Mouse (Mus musculus) lung, postnatal 0 days (tissue): ENCODE results near the gene Tmem132d. TPM values are rescaled to one million over a fixed set of nuclear protein-coding genes. Genes with fewer than 3 reads are reported as not detected.
"Not testable (repeated sequence)": the region's sequence is repeated elsewhere in the genome, so short reads cannot be mapped to it uniquely, and the experiment has no call there.

Source experiments
- ATAC-seq: fragments of 200-750 bp; cut with Nextera tagmentation; 2 replicates; pipeline ENCODE4 v1.8.0; 2017; ENCODE audit warnings: moderate library complexity
- DNase-seq: peaks from one replicate; pipeline ENCODE4 v3.0.0-alpha.2; 2016; ENCODE audit warnings: low spot score
- H3K27ac ChIP-seq: fragments of 300-500 bp; sonication (generic); 2 replicates; pipeline ENCODE4 v1.5.1; 2014; ENCODE audit warnings: antibody characterized with exemption, mild to moderate bottlenecking, low read length, mixed read lengths
- H3K27me3 ChIP-seq: fragments of 300-500 bp; sonication (generic); replicated peaks from 2 replicates; pipeline ENCODE4 v1.6.1; 2014; ENCODE audit warnings: low read length, mixed read lengths; ENCODE audit not compliant: insufficient read depth
- H3K36me3 ChIP-seq: fragments of 300-500 bp; sonication (generic); 2 replicates; pipeline ENCODE4 v1.6.1; 2014; ENCODE audit warnings: low read length, mixed read lengths; ENCODE audit not compliant: insufficient read depth
- H3K4me1 ChIP-seq: fragments of 300-500 bp; sonication (generic); 2 replicates; pipeline ENCODE4 v1.6.1; 2014; ENCODE audit warnings: antibody characterized with exemption, low read depth, low read length, mixed read lengths; ENCODE audit not compliant: insufficient read depth
- H3K4me2 ChIP-seq: fragments of 300-500 bp; sonication (generic); replicated peaks from 2 replicates; pipeline ENCODE4 v1.6.1; 2014; ENCODE audit warnings: low read depth, mild to moderate bottlenecking, low read length, moderate library complexity, mixed read lengths
- H3K4me3 ChIP-seq: fragments of 300-500 bp; sonication (generic); 2 replicates; pipeline ENCODE4 v1.5.1; 2014; ENCODE audit warnings: low read depth, low read length
- H3K9ac ChIP-seq: fragments of 300-500 bp; sonication (generic); replicated peaks from 2 replicates; pipeline ENCODE4 v1.6.1; 2014; ENCODE audit warnings: low read depth, mild to moderate bottlenecking
- H3K9me3 ChIP-seq: fragments of 300-500 bp; sonication (generic); 2 replicates; pipeline ENCODE4 v1.6.1; 2016; ENCODE audit warnings: low read length, mixed read lengths
- CTCF ChIP-seq: IDR thresholded peaks from 2 replicates; pipeline ENCODE4 v1.5.1; 2016; ENCODE audit warnings: antibody characterized with exemption, mild to moderate bottlenecking
- EP300 ChIP-seq: IDR thresholded peaks from 2 replicates; pipeline ENCODE4 v1.6.1; 2016; ENCODE audit warnings: antibody characterized with exemption, mild to moderate bottlenecking, control low read depth
- WGBS: fragments of 180-500 bp; shearing (Covaris S2); extraction: QIAGEN DNeasy Blood & Tissue Kit; methylation state at CpG from one replicate; pipeline ENCODE4 v1.1.7; 2014; 5-methylcytosine and 5-hydroxymethylcytosine counted together
- polyA plus RNA-seq: library from polyadenylated mRNA; unstranded; fragments of >200 nt; fragmentation: Nextera tagmentation; extraction: Ambion mirVana; gene quantifications from 2 replicates; pipeline ENCODE4 v1.2.1, GENCODE M21; 2015

The Tmem132d gene
- polyA plus RNA-seq, 1 experiment from 2014 or later = 1.6 TPM

- no peak overlapping the region for H3K4me3 ChIP-seq
- 24% methylated on average over 20 of the region's 20 CpGs for WGBS
- no peak for DNase-seq
- H3K9ac ChIP-seq = no peak overlapping the region
- TF ChIP-seq EP300 (no peak), CTCF (no peak)
- H3K4me1 ChIP-seq = no peaks in the 10 kb centered on the region
- H3K4me2 ChIP-seq = no peak overlapping the region
- H3K36me3 ChIP-seq = no peaks in the 10 kb centered on the region
- ATAC-seq = no peak
- H3K9me3 ChIP-seq = no peaks in the 10 kb centered on the region
- H3K27me3 ChIP-seq = no peaks in the 10 kb centered on the region
- H3K27ac ChIP-seq = no peak overlapping the region
Measured at GRCm38 (mm10) chr5:127751262-127751975, 681.5 kb downstream of the Tmem132d start.

GRCm38 (mm10) chr5:127749540-127749939, 683.3 kb downstream of the Tmem132d start:
- H3K27me3 ChIP-seq, H3K4me2 ChIP-seq, H3K27ac ChIP-seq, H3K9ac ChIP-seq, H3K36me3 ChIP-seq, DNase-seq, H3K4me3 ChIP-seq, ATAC-seq, H3K4me1 ChIP-seq, H3K9me3 ChIP-seq: not testable (repeated sequence)
- 81% methylated on average over 3 of the region's 3 CpGs for WGBS

- no peak for DNase-seq
- no peak overlapping the region for H3K9ac ChIP-seq
- H3K4me1 ChIP-seq = no peaks in the 10 kb centered on the region
- H3K4me3 ChIP-seq = no peak overlapping the region
- H3K4me2 ChIP-seq = no peak overlapping the region
- no peaks in the 10 kb centered on the region for H3K27me3 ChIP-seq
- no peaks in the 10 kb centered on the region for H3K36me3 ChIP-seq
- H3K27ac ChIP-seq = no peak overlapping the region
- no peaks in the 10 kb centered on the region for H3K9me3 ChIP-seq
- ATAC-seq = no peak
- WGBS = 84% methylated on average over 16 of the region's 16 CpGs
- no peak for TF ChIP-seq CTCF
Measured at GRCm38 (mm10) chr5:127741331-127741730, 691.5 kb downstream of the Tmem132d start.

Other genes starting within 250 kb of the Tmem132d start
- 0.29 and 0.35 TPM in 2 replicates for gene Fzd10, start 167.8 kb upstream of the Tmem132d start, polyA plus RNA-seq